Comparison of ENCODE assay signal across 20 mouse cellular contexts in genomic region chr9:61707296-61707695, GRCm38 (mm10).
DNase-seq lines count a peak whose midpoint lies in the region; ATAC-seq and TF ChIP-seq lines count a peak whose summit lies in the region.
"Had no signal": no experiment of that assay in that cellular context is flagged by ENCODE, and none has a peak within 500 bp of the region (broad histone marks: within the 10 kb centered on the region; RNA-seq: fewer than 3 reads in every experiment).

No protein-coding gene starts in this region.

- no peak for TF ChIP-seq POLR2A in lung, adult 2 months (IDR thresholded peaks at IDR 0.05; ENCODE audit: borderline replicate concordance, extremely low read depth, low read depth, low read length)
- TF ChIP-seq POLR2A in CH12.LX (IDR thresholded peaks at IDR 0.05; ENCODE audit: low read depth, low read length) (no peak), MEL (IDR thresholded peaks at IDR 0.05; ENCODE audit: control insufficient read depth in 1 of 2, insufficient read depth in 1 of 2, low read depth in 1 of 2, low read length in 2 of 2, poor library complexity in 1 of 2) (no peak)

- peaks cover 15% of the 10 kb centered on the region; the same call in 1 of the 2 replicates for H3K4me1 ChIP-seq in lung, embryonic 14.5 days (ENCODE audit: insufficient read depth)
- peaks cover 7% of the 10 kb centered on the region for H3K4me1 ChIP-seq in lung, adult 2 months (ENCODE audit: control insufficient read depth, insufficient read depth, low read length)
- H3K4me1 ChIP-seq in CH12.LX (ENCODE audit: control insufficient read depth in 1 of 2, insufficient read depth in 2 of 2) (peaks cover 15 to 39% of the 10 kb centered on the region in 2 experiments), MEL (ENCODE audit: control insufficient read depth in 1 of 2, insufficient read depth in 2 of 2, low read length in 2 of 2) (peaks cover 5 to 27% of the 10 kb centered on the region in 2 experiments; a peak in 3 of 4 replicates)

- DNase-seq in lung, embryonic 14.5 days, result peak; percentile 66
- DNase-seq in lung, adult 2 months, result no peak
- peak; percentile 61 for DNase-seq in right cerebral cortex, postnatal 4 days
- DNase-seq in right cerebral cortex, postnatal 36 days (ENCODE audit: low spot score in 2 of 2), result no peak
- DNase-seq in CH12.LX (ENCODE audit: extremely low read depth) (peak; percentile 12), MEL (ENCODE audit: low read depth, low spot score) (no peak)
- DNase-seq in cerebellum, adult 11-12 months, result no peak
- DNase-seq: adrenal gland, postnatal 10 days; cerebellum, adult 18-20 months; cerebellum, adult 9-11 months; cerebellum, postnatal 36 days; gastrocnemius, postnatal 14 days; heart, postnatal 36 days had no signal

- H3K9me3 ChIP-seq in lung, embryonic 14.5 days (ENCODE audit: low read depth, low read length), result no peaks in the 10 kb centered on the region
- H3K9me3 ChIP-seq in CH12.LX (replicated peaks; ENCODE audit: low read length) (peaks cover 5% of the 10 kb centered on the region), MEL (replicated peaks; ENCODE audit: insufficient read depth, low read length) (no peaks in the 10 kb centered on the region)
- H3K9me3 ChIP-seq: embryonic facial prominence, embryonic 13.5 days; forebrain, embryonic 12.5 days; G1E; heart, embryonic 12.5 days; hindbrain, embryonic 15.5 days had no signal

- TF ChIP-seq CTCF in lung, embryonic 14.5 days (IDR thresholded peaks at IDR 0.05; ENCODE audit: low read depth), result no peak
- no peak for TF ChIP-seq CTCF in lung, adult 2 months (IDR thresholded peaks at IDR 0.05; ENCODE audit: insufficient read depth, low read length)
- TF ChIP-seq CTCF in CH12.LX (conservative IDR thresholded peaks at IDR 0.05 in 1 of 2, IDR thresholded peaks at IDR 0.05 in 1 of 2; ENCODE audit: low read depth in 2 of 2, low read length in 2 of 2), result no peak
- TF ChIP-seq CTCF in MEL (IDR thresholded peaks at IDR 0.05 in 2 of 3, conservative IDR thresholded peaks at IDR 0.05 in 1 of 3; ENCODE audit: control insufficient read depth in 1 of 3, insufficient read depth in 1 of 3, low read depth in 2 of 3, low read length in 3 of 3, poor library complexity in 1 of 3, severe bottlenecking in 1 of 3), result no peak

- no peak overlapping the region for H3K9ac ChIP-seq in lung, embryonic 14.5 days
- H3K9ac ChIP-seq in CH12.LX (ENCODE audit: insufficient read depth, low read depth), result no peak overlapping the region
- H3K9ac ChIP-seq in MEL (ENCODE audit: control insufficient read depth, low read depth, low read length, poor library complexity, severe bottlenecking), result no peak overlapping the region
- H3K9ac ChIP-seq: embryonic facial prominence, embryonic 13.5 days; forebrain, embryonic 12.5 days; heart, embryonic 12.5 days; hindbrain, embryonic 15.5 days had no signal

- H3K27me3 ChIP-seq in lung, embryonic 14.5 days (ENCODE audit: insufficient read depth, low read length), result no peaks in the 10 kb centered on the region
- H3K27me3 ChIP-seq in CH12.LX (replicated peaks), result peaks cover 4% of the 10 kb centered on the region
- no peaks in the 10 kb centered on the region for H3K27me3 ChIP-seq in MEL (ENCODE audit: control insufficient read depth in 1 of 2, insufficient read depth in 2 of 2, low read length in 2 of 2)

- no peak for ATAC-seq in lung, embryonic 14.5 days (ENCODE audit: insufficient read depth)
- ATAC-seq: forebrain, embryonic 16.5 days had no signal

- TF ChIP-seq EP300 in CH12.LX (IDR thresholded peaks at IDR 0.05; ENCODE audit: low read length) (no peak), MEL (IDR thresholded peaks at IDR 0.05; ENCODE audit: low read depth in 1 of 2, low read length in 2 of 2) (no peak)

- 52% methylated on average over 2 of the region's 2 CpGs for WGBS in lung, embryonic 14.5 days
- WGBS in lung, adult 2 months, result 74% methylated on average over 2 of the region's 2 CpGs

- H3K4me3 ChIP-seq in lung, embryonic 14.5 days (ENCODE audit: low read depth, low read length), result no peak overlapping the region
- H3K4me3 ChIP-seq in lung, adult 2 months (replicated peaks; ENCODE audit: extremely low read depth, low read depth, low read length), result no peak overlapping the region
- no peak overlapping the region for H3K4me3 ChIP-seq in CH12.LX (replicated peaks in 1 of 3; ENCODE audit: low read depth in 2 of 3, low read length in 2 of 3, poor library complexity in 1 of 3)
- H3K4me3 ChIP-seq in MEL (ENCODE audit: control insufficient read depth in 1 of 2, insufficient read depth in 1 of 2, low read depth in 2 of 2, low read length in 2 of 2), result peak overlapping the region in 1 of 2 experiments; percentile 57; a peak in 2 of 4 replicates
- H3K4me3 ChIP-seq: embryonic facial prominence, embryonic 13.5 days; forebrain, embryonic 12.5 days; heart, adult 2 months; heart, embryonic 12.5 days; hindbrain, embryonic 15.5 days had no signal

- no peaks in the 10 kb centered on the region for H3K79me2 ChIP-seq in CH12.LX (replicated peaks; ENCODE audit: control insufficient read depth, extremely low read depth, insufficient read depth, poor library complexity, severe bottlenecking)
- peaks cover under 1% of the 10 kb centered on the region; the same call in 1 of the 2 replicates for H3K79me2 ChIP-seq in MEL (ENCODE audit: control insufficient read depth, insufficient read depth, low read length, poor library complexity)

- dilution Hi-C loops in CH12.LX (cut with MboI; ENCODE audit: extremely low pct_ligation_motif_present, extremely low pct_unique_long_range_greater_than_20kb, low sequenced_read_pairs), result no loop called here

- H3K4me2 ChIP-seq in lung, embryonic 14.5 days, result no peak overlapping the region
- peak overlapping the region; percentile 61; the same call in 1 of the 2 replicates for H3K4me2 ChIP-seq in CH12.LX (ENCODE audit: insufficient read depth, low read depth, poor library complexity, severe bottlenecking)
- H3K4me2 ChIP-seq: embryonic facial prominence, embryonic 13.5 days; forebrain, embryonic 12.5 days; hindbrain, embryonic 15.5 days had no signal

- in situ Hi-C loops in CH12.LX (cut with MboI; ENCODE audit: low pct_ligation_motif_present, low pct_unique_long_range_greater_than_20kb, low sequenced_read_pairs), result loop anchor here (10.0 kb wide), 1 partner anchor 118 kb away; no protein-coding TSS in a partner anchor

- TF ChIP-seq RAD21 in CH12.LX (IDR thresholded peaks at IDR 0.05; ENCODE audit: low read depth, low read length), result no peak
- TF ChIP-seq RAD21 in MEL (IDR thresholded peaks at IDR 0.05; ENCODE audit: low read depth, low read length), result no peak

- no peaks in the 10 kb centered on the region for H3K36me3 ChIP-seq in lung, embryonic 14.5 days (ENCODE audit: insufficient read depth)
- no peaks in the 10 kb centered on the region for H3K36me3 ChIP-seq in CH12.LX (replicated peaks in 1 of 2; ENCODE audit: control insufficient read depth in 1 of 2, insufficient read depth in 1 of 2, low read length in 1 of 2)
- peaks cover 0 to 15% of the 10 kb centered on the region in 2 experiments; a peak in 2 of 4 replicates for H3K36me3 ChIP-seq in MEL (ENCODE audit: control insufficient read depth in 1 of 2, insufficient read depth in 2 of 2, low read length in 2 of 2)
- H3K36me3 ChIP-seq: embryonic facial prominence, embryonic 13.5 days; forebrain, embryonic 12.5 days; G1E; heart, embryonic 12.5 days; hindbrain, embryonic 15.5 days had no signal

- no peak overlapping the region for H3K27ac ChIP-seq in lung, embryonic 14.5 days (ENCODE audit: low read depth)
- H3K27ac ChIP-seq in CH12.LX (ENCODE audit: insufficient read depth, low read depth) (no peak overlapping the region), MEL (ENCODE audit: control insufficient read depth, low read depth, low read length) (peak overlapping the region; percentile 20)
- H3K27ac ChIP-seq: embryonic facial prominence, embryonic 13.5 days; forebrain, embryonic 12.5 days; heart, adult 2 months; hindbrain, embryonic 15.5 days had no signal

TF ChIP-seq in CH12.LX, 34 proteins besides CTCF, POLR2A, EP300 and RAD21:
- TF ChIP-seq KAT2A (IDR thresholded peaks at IDR 0.05; ENCODE audit: insufficient replicate concordance, low read length) (no peak), RCOR1 (conservative IDR thresholded peaks at IDR 0.05; ENCODE audit: low read depth, low read length) (no peak), TCF12 (IDR thresholded peaks at IDR 0.05; ENCODE audit: low read depth, low read length) (no peak), MYC (IDR thresholded peaks at IDR 0.05; ENCODE audit: low read depth, low read length) (no peak), IRF4 (IDR thresholded peaks at IDR 0.05; ENCODE audit: low read depth, low read length) (no peak), SMC3 (IDR thresholded peaks at IDR 0.05; ENCODE audit: low read depth, low read length) (no peak), SIN3A (IDR thresholded peaks at IDR 0.05; ENCODE audit: low read length) (peak; percentile 14; the same call in 1 of the 2 replicates)

TF ChIP-seq in MEL, 35 proteins besides CTCF, POLR2A, EP300 and RAD21:
- TF ChIP-seq ZNF384 (IDR thresholded peaks at IDR 0.05; ENCODE audit: low read depth, low read length) (no peak), ETS1 (IDR thresholded peaks at IDR 0.05; ENCODE audit: low read depth, low read length) (no peak), MEF2A (IDR thresholded peaks at IDR 0.05; ENCODE audit: extremely low read depth, insufficient replicate concordance, low read depth, low read length, poor library complexity, severe bottlenecking) (no peak), JUND (IDR thresholded peaks at IDR 0.05; ENCODE audit: low read depth, low read length) (no peak), MYB (IDR thresholded peaks at IDR 0.05; ENCODE audit: low read depth, low read length) (no peak), GABPA (IDR thresholded peaks at IDR 0.05; ENCODE audit: low read depth, low read length) (no peak), ZMIZ1 (IDR thresholded peaks at IDR 0.05; ENCODE audit: low read depth, low read length) (no peak), CHD1 (IDR thresholded peaks at IDR 0.05; ENCODE audit: low read depth, low read length) (no peak), MAX (IDR thresholded peaks at IDR 0.05; ENCODE audit: low read length) (no peak)

Comparison
In these comparisons a context has a peak if more than half of its experiments do, and no peak if none do; other contexts are left out.
1. DNase-seq: peak in lung, embryonic 14.5 days (single experiment), right cerebral cortex, postnatal 4 days (single experiment) and CH12.LX (single experiment); none in lung, adult 2 months (single experiment), right cerebral cortex, postnatal 36 days (0 of 2), MEL (single experiment) and cerebellum, adult 11-12 months (single experiment).